Mouse (Mus musculus): ENCODE data around the gene Atp8a2. TPM values are rescaled to one million over a fixed set of nuclear protein-coding genes. Genes with fewer than 3 reads are reported as not detected.

Atp8a2 gene
- 10.2 and 10.3 TPM in 2 replicates for polyA plus RNA-seq (2014; fragmentation: Nextera tagmentation; extraction: Ambion mirVana)

- Histone ChIP-seq H3K9ac (ENCODE audit: low read depth, low read length) (no peak within 1 kb of the TSS), H3K9me3 (ENCODE audit: control insufficient read depth, low read length) (no peaks in the 10 kb centered on the region), H3K27me3 (ENCODE audit: control insufficient read depth, insufficient read depth, low read length) (no peaks in the 10 kb centered on the region), H3K4me3 (ENCODE audit: low read depth, low read length) (no peak within 1 kb of the TSS), H3K27ac (ENCODE audit: low read depth, low read length) (no peak within 1 kb of the TSS), H3K4me2 (replicated peaks; ENCODE audit: low read depth, low read length) (no peak within 1 kb of the TSS), H3K4me1 (replicated peaks; ENCODE audit: control insufficient read depth, insufficient read depth, low read length) (no peaks in the 10 kb centered on the region), H3K36me3 (ENCODE audit: control insufficient read depth, insufficient read depth, low read length) (no peaks in the 10 kb centered on the region)
- DNase-seq (ENCODE audit: low spot score) (no peak), ATAC-seq (ENCODE audit: low FRiP score) (no peak)
- 84% methylated on average over 7 of the region's 7 CpGs for WGBS
Measured at GRCm38 (mm10) chr14:60196884-60197283, at the start of gene Atp8a2. Gene Atp8a2, minus strand, starts transcription at chr14:60197179.

DNA sequence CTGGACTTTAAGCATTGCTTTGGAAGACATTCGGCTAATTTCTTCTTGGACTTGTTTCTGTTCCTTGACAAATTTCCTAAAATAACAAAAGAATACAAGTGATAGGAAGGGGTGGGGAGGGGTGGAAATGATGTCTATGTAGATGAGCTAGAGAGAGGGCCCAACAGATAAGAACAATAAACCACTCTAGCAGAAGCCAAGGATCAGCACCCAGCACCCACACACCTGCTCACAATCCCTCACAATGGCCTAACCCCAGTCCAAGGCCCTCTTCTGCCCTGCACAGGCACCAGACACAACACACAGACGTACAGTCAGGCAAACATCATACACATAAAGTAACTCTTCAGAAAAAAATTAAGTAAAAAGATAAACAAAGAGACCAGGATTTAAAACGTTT is 41.6 kb upstream of the Atp8a2 start:
- H3K4me1 ChIP-seq (replicated peaks; ENCODE audit: control insufficient read depth, insufficient read depth, low read length), result no peaks in the 10 kb centered on the region
- WGBS, result 86% methylated on average over 3 of the region's 3 CpGs
- H3K4me3 ChIP-seq (ENCODE audit: low read depth, low read length), result no peak overlapping the region
- no peak for DNase-seq (ENCODE audit: low spot score)
- no peak overlapping the region for H3K9ac ChIP-seq (ENCODE audit: low read depth, low read length)
- H3K36me3 ChIP-seq (ENCODE audit: control insufficient read depth, insufficient read depth, low read length), result no peaks in the 10 kb centered on the region
- H3K27ac ChIP-seq (ENCODE audit: low read depth, low read length), result no peak overlapping the region
- ATAC-seq (ENCODE audit: low FRiP score), result no peak
- H3K4me2 ChIP-seq (replicated peaks; ENCODE audit: low read depth, low read length), result no peak overlapping the region
- H3K27me3 ChIP-seq (ENCODE audit: control insufficient read depth, insufficient read depth, low read length), result no peaks in the 10 kb centered on the region
- H3K9me3 ChIP-seq (ENCODE audit: control insufficient read depth, low read length), result no peaks in the 10 kb centered on the region

GRCm38 (mm10) chr14:60219886-60220285 is 22.9 kb upstream of the Atp8a2 start:
- no peak overlapping the region for H3K9ac ChIP-seq (ENCODE audit: low read depth, low read length)
- H3K27me3 ChIP-seq (ENCODE audit: control insufficient read depth, insufficient read depth, low read length), result no peaks in the 10 kb centered on the region
- no peak overlapping the region for H3K27ac ChIP-seq (ENCODE audit: low read depth, low read length)
- no peaks in the 10 kb centered on the region for H3K9me3 ChIP-seq (ENCODE audit: control insufficient read depth, low read length)
- no peak overlapping the region for H3K4me2 ChIP-seq (replicated peaks; ENCODE audit: low read depth, low read length)
- DNase-seq (ENCODE audit: low spot score) (no peak), ATAC-seq (ENCODE audit: low FRiP score) (no peak)
- 0 out of 2 replicates have a peak, but pooled peaks cover 2% of the 10 kb centered on the region for H3K36me3 ChIP-seq (ENCODE audit: control insufficient read depth, insufficient read depth, low read length)
- H3K4me1 ChIP-seq (replicated peaks; ENCODE audit: control insufficient read depth, insufficient read depth, low read length), result no peaks in the 10 kb centered on the region
- WGBS, result 94% methylated on average over 10 of the region's 10 CpGs
- H3K4me3 ChIP-seq (ENCODE audit: low read depth, low read length), result no peak overlapping the region

GRCm38 (mm10) chr14:60217616-60218015 is 20.6 kb upstream of the Atp8a2 start:
- no peaks in the 10 kb centered on the region for H3K4me1 ChIP-seq (replicated peaks; ENCODE audit: control insufficient read depth, insufficient read depth, low read length)
- H3K36me3 ChIP-seq (ENCODE audit: control insufficient read depth, insufficient read depth, low read length), result 0 out of 2 replicates have a peak, but pooled peaks cover 2% of the 10 kb centered on the region
- no peaks in the 10 kb centered on the region for H3K9me3 ChIP-seq (ENCODE audit: control insufficient read depth, low read length)
- H3K27me3 ChIP-seq (ENCODE audit: control insufficient read depth, insufficient read depth, low read length), result no peaks in the 10 kb centered on the region
- H3K27ac ChIP-seq (ENCODE audit: low read depth, low read length), result no peak overlapping the region
- H3K4me3 ChIP-seq (ENCODE audit: low read depth, low read length), result no peak overlapping the region
- no peak for ATAC-seq (ENCODE audit: low FRiP score)
- no peak for DNase-seq (ENCODE audit: low spot score)
- H3K9ac ChIP-seq (ENCODE audit: low read depth, low read length), result no peak overlapping the region
- WGBS, result 96% methylated on average over 4 of the region's 4 CpGs
- H3K4me2 ChIP-seq (replicated peaks; ENCODE audit: low read depth, low read length), result no peak overlapping the region

DNA sequence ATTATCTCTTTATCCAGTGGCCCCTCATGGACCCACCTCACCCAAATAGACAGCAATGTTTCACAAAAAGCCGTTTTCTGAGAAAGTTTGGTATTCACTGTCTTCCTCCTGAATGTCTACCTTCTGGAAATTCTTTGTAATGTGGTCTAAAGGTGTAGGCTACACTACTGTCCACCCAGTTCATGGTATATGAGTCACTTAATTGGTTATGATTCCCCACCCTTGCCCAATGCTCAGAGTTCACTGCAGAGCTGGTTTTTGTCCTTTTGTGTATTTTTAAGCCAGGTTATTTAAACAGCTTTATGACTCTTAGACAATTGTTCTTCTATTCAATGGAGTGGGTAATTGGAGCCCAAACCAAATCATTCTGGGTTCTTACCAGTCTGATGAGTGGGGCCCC is 19.1 kb upstream of the Atp8a2 start:
- Histone ChIP-seq H3K36me3 (ENCODE audit: control insufficient read depth, insufficient read depth, low read length) (no peaks in the 10 kb centered on the region), H3K9ac (ENCODE audit: low read depth, low read length) (no peak overlapping the region), H3K27ac (ENCODE audit: low read depth, low read length) (no peak overlapping the region), H3K4me3 (ENCODE audit: low read depth, low read length) (no peak overlapping the region), H3K4me2 (replicated peaks; ENCODE audit: low read depth, low read length) (no peak overlapping the region), H3K9me3 (ENCODE audit: control insufficient read depth, low read length) (no peaks in the 10 kb centered on the region), H3K4me1 (replicated peaks; ENCODE audit: control insufficient read depth, insufficient read depth, low read length) (no peaks in the 10 kb centered on the region), H3K27me3 (ENCODE audit: control insufficient read depth, insufficient read depth, low read length) (no peaks in the 10 kb centered on the region)
- 84% methylated on average over 1 of the region's 1 CpGs for WGBS
- DNase-seq (ENCODE audit: low spot score), result no peak
- no peak for ATAC-seq (ENCODE audit: low FRiP score)

DNA sequence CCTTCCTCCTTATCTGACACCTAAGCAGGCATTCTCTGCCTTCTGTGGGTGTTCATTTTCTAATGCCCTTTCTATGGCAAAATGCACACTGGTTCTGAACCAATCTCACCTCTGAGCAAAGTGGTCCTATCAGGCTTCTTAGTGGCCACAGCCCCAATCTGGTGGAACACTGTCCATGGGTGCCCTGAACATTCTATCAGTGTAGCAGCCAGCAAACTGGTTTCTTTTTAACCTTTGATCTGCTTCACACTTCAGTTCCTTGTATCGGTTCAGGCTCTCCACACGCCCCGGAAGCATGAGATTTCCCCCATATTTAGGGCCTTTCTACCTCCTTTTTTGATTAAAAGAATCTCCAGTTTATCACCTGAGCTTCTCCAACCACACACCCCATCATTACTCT is 18.0 kb upstream of the Atp8a2 start:
- Histone ChIP-seq H3K4me3 (ENCODE audit: low read depth, low read length) (no peak overlapping the region), H3K4me1 (replicated peaks; ENCODE audit: control insufficient read depth, insufficient read depth, low read length) (no peaks in the 10 kb centered on the region), H3K27ac (ENCODE audit: low read depth, low read length) (no peak overlapping the region), H3K4me2 (replicated peaks; ENCODE audit: low read depth, low read length) (no peak overlapping the region), H3K9me3 (ENCODE audit: control insufficient read depth, low read length) (no peaks in the 10 kb centered on the region), H3K36me3 (ENCODE audit: control insufficient read depth, insufficient read depth, low read length) (no peaks in the 10 kb centered on the region), H3K27me3 (ENCODE audit: control insufficient read depth, insufficient read depth, low read length) (no peaks in the 10 kb centered on the region), H3K9ac (ENCODE audit: low read depth, low read length) (no peak overlapping the region)
- no peak for DNase-seq (ENCODE audit: low spot score)
- ATAC-seq (ENCODE audit: low FRiP score), result no peak
- 100% methylated on average over 3 of the region's 3 CpGs for WGBS

- Histone ChIP-seq H3K9ac (ENCODE audit: low read depth, low read length) (no peak overlapping the region), H3K4me2 (replicated peaks; ENCODE audit: low read depth, low read length) (no peak overlapping the region), H3K27me3 (ENCODE audit: control insufficient read depth, insufficient read depth, low read length) (no peaks in the 10 kb centered on the region), H3K9me3 (ENCODE audit: control insufficient read depth, low read length) (no peaks in the 10 kb centered on the region), H3K27ac (ENCODE audit: low read depth, low read length) (no peak overlapping the region), H3K4me3 (ENCODE audit: low read depth, low read length) (no peak overlapping the region), H3K4me1 (replicated peaks; ENCODE audit: control insufficient read depth, insufficient read depth, low read length) (no peaks in the 10 kb centered on the region), H3K36me3 (ENCODE audit: control insufficient read depth, insufficient read depth, low read length) (no peaks in the 10 kb centered on the region)
- 89% methylated on average over 1 of the region's 1 CpGs for WGBS
- no peak for DNase-seq (ENCODE audit: low spot score)
- no peak for ATAC-seq (ENCODE audit: low FRiP score)
Measured at GRCm38 (mm10) chr14:60214040-60214439, 17.1 kb upstream of the Atp8a2 start.

DNA sequence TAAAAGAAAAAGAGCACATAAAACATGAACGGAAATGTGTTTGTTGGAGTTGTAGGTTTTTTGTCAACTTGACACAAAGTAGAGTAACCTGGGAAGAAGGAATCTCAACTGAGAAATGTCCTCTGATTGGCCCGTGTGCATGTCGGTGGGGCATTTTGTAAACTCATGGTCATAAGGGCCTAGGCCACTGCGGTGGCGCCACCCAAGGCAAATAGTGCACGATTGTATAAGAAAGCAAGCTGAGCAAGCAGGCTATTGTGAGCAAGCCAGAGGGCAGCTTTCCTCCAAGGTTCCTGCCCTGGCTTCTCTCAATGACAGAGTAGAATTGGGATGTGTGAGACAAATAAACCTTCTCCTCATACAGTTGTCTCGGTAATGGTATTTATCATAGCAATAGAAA is 12.2 kb upstream of the Atp8a2 start:
- WGBS, result 91% methylated on average over 7 of the region's 7 CpGs
- ATAC-seq (ENCODE audit: low FRiP score) (no peak), DNase-seq (ENCODE audit: low spot score) (no peak)
- Histone ChIP-seq H3K9me3 (ENCODE audit: control insufficient read depth, low read length) (no peaks in the 10 kb centered on the region), H3K36me3 (ENCODE audit: control insufficient read depth, insufficient read depth, low read length) (no peaks in the 10 kb centered on the region), H3K27ac (ENCODE audit: low read depth, low read length) (no peak overlapping the region), H3K9ac (ENCODE audit: low read depth, low read length) (no peak overlapping the region), H3K4me1 (replicated peaks; ENCODE audit: control insufficient read depth, insufficient read depth, low read length) (no peaks in the 10 kb centered on the region), H3K4me3 (ENCODE audit: low read depth, low read length) (no peak overlapping the region), H3K4me2 (replicated peaks; ENCODE audit: low read depth, low read length) (no peak overlapping the region), H3K27me3 (ENCODE audit: control insufficient read depth, insufficient read depth, low read length) (no peaks in the 10 kb centered on the region)

DNA sequence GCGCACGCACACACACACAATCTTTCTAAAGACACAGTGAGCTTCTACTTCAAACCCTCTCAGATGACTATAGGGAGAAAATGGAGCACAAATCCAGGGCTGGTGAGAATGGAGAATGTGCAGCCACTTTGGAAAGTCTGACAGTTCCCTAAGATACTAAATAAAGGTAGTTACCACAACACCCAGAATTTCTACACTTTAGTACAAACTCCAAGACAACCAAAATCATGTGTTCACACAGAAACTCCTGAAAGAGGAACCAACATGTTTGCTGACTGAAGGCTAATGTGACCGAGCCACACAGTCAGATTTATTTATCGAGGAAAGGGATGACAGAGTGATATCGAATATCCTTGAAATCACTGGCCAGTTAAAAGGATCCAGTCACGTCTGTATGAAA is 8.0 kb upstream of the Atp8a2 start:
- ATAC-seq (ENCODE audit: low FRiP score), result no peak

More for the DNA sequence above, 8.0 kb upstream of the Atp8a2 start:
- no peaks in the 10 kb centered on the region for H3K36me3 ChIP-seq (ENCODE audit: control insufficient read depth, insufficient read depth, low read length)
- 89% methylated on average over 6 of the region's 6 CpGs for WGBS
- no peaks in the 10 kb centered on the region for H3K4me1 ChIP-seq (replicated peaks; ENCODE audit: control insufficient read depth, insufficient read depth, low read length)
- no peak overlapping the region for H3K27ac ChIP-seq (ENCODE audit: low read depth, low read length)
- H3K4me3 ChIP-seq (ENCODE audit: low read depth, low read length), result no peak overlapping the region
- no peak overlapping the region for H3K4me2 ChIP-seq (replicated peaks; ENCODE audit: low read depth, low read length)
- no peak overlapping the region for H3K9ac ChIP-seq (ENCODE audit: low read depth, low read length)
- no peaks in the 10 kb centered on the region for H3K27me3 ChIP-seq (ENCODE audit: control insufficient read depth, insufficient read depth, low read length)
- H3K9me3 ChIP-seq (ENCODE audit: control insufficient read depth, low read length), result no peaks in the 10 kb centered on the region
- no peak for DNase-seq (ENCODE audit: low spot score)
